Mouse (Mus musculus) cerebellum, postnatal 10 days (tissue): ENCODE measurements around the gene Adcy6.

Source experiments
- DNase-seq, 2 experiments: peaks; one replicate each; pipeline ENCODE4 v3.0.0; 2021; ENCODE audit warnings: mixed read lengths in 2 of 2

Adcy6 gene

GRCm38 (mm10) chr15:98552758-98553157 is 57.1 kb downstream of the Adcy6 start:
- DNase-seq = no peak

DNA sequence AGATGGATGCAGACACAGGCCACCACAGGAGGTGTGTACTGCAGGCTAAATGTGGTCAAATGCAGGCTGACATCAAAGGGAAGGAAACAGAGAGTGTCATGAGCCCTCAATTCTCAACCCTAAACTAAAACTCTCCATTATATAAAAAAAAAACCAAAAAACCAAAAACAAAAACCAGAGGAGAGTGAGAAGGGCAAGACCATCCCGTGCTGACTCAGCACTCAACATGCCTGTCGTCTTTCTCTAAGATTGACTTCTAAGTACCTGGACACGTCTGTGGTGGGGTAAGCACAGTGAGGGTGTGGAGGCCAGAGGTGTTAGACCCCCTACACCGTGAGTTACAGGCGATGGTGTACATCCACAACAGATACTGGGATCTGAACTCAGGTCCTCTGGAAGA is 63.0 kb downstream of the Adcy6 start:
- DNase-seq = no peak

GRCm38 (mm10) chr15:98545151-98545550 is 64.7 kb downstream of the Adcy6 start:
- DNase-seq = no peak

- DNase-seq = no peak
Observed at GRCm38 (mm10) chr15:98543341-98543740, 66.5 kb downstream of the Adcy6 start.

- DNase-seq = no peak
Observed at GRCm38 (mm10) chr15:98541064-98541463, 68.8 kb downstream of the Adcy6 start.
